Mouse (Mus musculus): ENCODE data around the gene Erich3.

Gene Erich3

DNA sequence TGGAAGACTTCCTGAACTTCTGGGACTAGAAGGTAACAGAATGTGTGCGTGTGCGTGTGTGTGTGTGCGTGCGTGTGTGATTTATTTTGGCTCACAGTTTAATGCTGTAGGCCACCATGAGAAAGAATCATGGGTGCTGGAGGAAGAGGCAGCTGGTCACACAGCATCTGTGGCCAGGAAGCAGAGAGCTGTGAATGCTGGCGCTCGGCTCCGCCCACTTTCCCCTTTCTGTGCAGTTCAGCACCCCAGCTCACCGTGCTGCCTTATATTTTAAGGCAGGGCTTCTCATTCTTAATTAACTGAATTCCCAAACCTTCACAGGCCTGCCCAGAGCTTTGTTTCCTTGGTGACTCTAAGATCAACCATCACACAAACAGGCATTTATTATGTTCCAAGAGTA, 9.7 kb downstream of the Erich3 start:
- no peak for DNase-seq (ENCODE audit: low read depth)

DNA sequence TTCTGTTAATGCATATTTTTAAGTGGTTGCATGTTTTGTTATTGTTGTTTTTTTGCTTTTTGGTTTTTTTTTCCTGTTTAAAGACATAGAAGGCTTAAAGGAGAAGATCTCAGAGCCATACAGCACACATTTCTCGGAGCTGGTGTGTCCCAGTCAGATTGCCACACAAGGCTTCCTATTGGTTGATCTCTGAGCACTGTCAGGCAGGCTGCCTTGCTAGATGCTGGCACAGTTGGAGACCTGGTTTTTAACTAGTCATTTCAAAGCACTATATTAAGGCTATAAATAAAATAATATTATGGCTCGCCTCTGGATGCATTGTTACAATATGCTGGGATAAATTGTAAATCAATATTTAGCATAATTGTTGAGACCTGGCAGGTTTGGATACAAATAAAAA, 18.9 kb downstream of the Erich3 start:
- no peak for DNase-seq (ENCODE audit: low read depth)

DNA sequence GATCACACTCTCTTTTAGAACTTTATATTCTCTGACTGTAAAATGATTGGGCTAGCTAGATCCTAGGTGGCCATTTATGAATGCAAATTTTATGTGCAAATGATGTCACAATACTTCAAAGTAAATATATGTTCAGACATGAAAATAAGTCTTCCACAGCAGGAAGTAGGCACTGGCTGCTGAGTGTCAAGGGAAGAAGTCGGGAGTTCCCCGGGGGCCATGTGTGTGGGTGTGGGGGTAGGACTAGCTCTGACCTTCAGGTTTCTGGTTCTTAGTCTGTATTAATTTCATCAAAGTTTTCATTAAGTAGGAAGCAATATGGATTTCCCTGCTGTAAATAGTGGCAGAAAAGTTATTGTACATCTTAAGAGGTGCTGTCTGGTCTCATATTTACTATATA, 20.0 kb downstream of the Erich3 start:
- no peak for DNase-seq (ENCODE audit: low read depth)

DNA sequence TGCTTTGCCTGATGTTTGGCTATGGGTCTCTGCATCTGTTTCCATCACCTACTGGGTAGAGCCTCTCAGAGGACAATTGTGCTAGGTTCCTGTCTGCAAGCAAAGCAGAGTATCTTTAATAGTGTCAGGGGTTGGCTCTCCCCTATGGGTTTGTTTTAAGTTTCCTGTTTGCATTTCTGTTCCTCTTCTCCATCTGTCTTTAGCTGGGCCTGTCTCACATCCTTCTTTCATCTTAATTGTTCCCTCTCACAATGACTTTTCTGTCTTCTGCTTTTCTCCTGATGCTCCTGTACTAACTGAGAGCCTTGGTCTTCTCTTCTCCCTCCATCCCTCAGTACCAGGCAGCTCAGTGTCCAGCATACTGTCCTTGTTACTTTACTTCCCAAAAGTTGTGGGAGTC, 26.6 kb downstream of the Erich3 start:
- no peak for DNase-seq (ENCODE audit: low read depth)

GRCm38 (mm10) chr3:154691897-154692571, 28.4 kb downstream of the Erich3 start:
- no peak for DNase-seq (ENCODE audit: low read depth)

GRCm38 (mm10) chr3:154692572-154692922, 28.9 kb downstream of the Erich3 start:
- DNase-seq (ENCODE audit: low read depth), result no peak

GRCm38 (mm10) chr3:154693902-154694301, 30.2 kb downstream of the Erich3 start:
- no peak for DNase-seq (ENCODE audit: low read depth)

DNA sequence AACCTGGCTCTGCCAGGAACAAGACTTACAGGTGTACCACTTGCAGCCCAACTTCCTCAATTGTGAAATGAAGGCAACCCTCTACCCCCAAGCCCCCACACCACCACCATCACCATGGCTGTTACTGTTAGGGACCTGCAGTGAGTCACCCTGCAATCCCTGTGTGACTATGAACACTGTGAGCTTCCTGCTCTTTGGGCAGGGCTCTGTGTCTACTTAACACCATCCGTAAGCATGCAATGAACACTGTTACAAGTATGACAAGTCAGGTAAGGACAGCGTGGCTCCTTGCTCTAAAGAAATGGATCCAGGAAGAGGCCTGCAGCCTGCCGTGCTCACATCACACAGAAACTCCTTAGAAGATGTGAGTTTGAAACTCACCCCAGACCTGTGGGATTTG, 33.0 kb downstream of the Erich3 start:
- DNase-seq (ENCODE audit: low read depth), result no peak

DNA sequence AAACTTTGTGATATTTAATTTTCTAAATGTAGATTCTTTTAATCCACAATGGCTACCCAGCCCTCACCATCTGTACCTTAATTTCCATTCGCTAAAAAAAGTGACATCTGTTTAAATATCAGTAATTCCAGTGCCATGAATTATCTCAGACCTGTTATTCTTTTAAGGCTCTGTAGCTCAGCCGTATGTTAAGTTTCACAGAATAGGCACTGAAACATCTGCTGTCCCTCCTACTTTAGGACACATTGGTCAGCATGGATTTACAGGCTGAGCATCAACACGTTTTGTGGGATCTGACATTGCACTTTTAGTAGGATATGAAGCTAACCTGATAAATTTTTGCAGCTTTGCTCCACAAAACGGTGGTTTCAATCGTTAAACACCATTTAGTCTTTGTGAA, 35.2 kb downstream of the Erich3 start:
- no peak for DNase-seq (ENCODE audit: low read depth)

- DNase-seq (ENCODE audit: low read depth), result no peak
Observed at GRCm38 (mm10) chr3:154700296-154700695, 36.6 kb downstream of the Erich3 start.

DNA sequence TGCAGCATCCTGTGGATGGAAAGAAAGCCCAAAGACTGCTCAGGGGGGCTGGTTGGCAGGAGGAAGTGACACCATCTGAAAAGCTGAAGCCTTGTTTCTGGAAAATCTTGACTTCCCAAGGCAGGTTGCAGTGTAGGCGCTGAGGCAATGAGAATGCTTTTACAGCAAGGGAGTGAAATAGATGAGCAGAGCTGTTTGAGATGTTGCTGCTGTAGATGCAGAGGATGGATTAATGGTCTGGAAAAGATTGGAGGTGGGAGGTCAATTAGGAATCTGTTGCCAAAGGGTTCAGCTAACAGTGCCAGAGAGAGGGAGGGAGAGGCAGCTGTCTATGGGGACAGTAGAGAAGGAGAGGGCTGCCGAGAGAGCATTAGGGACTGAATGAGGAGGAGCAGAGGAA, 37.1 kb downstream of the Erich3 start:
- DNase-seq (ENCODE audit: low read depth), result no peak

- DNase-seq (ENCODE audit: low read depth), result no peak
Observed at GRCm38 (mm10) chr3:154704755-154705154, 41.1 kb downstream of the Erich3 start.

DNA sequence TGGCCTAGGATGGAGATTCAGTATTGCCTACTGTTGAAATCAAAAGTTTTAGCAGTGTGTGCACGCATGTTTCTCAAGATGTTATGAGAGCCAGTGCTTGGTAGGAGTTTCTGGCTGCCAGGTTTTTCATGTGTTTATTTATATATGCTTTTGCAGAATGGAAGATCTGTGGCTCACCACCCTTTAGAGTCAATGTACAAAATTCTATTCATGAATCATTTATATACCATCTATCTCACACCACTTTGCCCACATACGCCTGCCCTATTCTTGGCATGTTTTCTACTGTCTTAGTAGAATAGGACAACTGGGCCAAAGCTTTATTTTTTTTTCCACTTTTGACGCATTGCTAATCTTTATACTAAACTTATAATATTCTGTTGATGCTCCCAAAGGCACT, 44.5 kb downstream of the Erich3 start:
- DNase-seq (ENCODE audit: low read depth), result no peak

GRCm38 (mm10) chr3:154723198-154723597, 59.5 kb downstream of the Erich3 start:
- no peak for DNase-seq (ENCODE audit: low read depth)

- no peak for DNase-seq (ENCODE audit: low read depth)
Observed at GRCm38 (mm10) chr3:154731431-154731830, 67.8 kb downstream of the Erich3 start.

GRCm38 (mm10) chr3:154741496-154741895, 77.8 kb downstream of the Erich3 start:
- no peak for DNase-seq (ENCODE audit: low read depth)

- no peak for DNase-seq (ENCODE audit: low read depth)
Observed at GRCm38 (mm10) chr3:154742927-154743326, 79.3 kb downstream of the Erich3 start.

DNA sequence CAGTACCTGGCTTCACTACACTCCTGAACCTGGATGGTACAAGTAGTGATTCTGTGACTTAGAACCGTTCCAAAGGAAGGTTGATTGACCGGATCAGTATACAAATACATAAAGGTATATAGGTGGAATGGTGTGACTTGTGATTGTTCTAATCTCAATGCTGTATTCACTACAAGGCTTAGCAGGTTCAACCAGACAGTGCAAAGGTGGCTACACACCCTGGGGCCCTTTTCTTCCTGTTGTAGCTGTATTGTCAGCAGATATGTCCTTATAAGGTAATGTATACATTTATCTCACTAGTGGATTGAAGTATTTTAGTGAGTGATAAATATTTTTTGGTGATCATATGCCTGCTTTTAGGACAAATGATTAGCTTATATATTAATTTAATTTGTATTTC, 80.7 kb downstream of the Erich3 start:
- DNase-seq (ENCODE audit: low read depth), result no peak

DNA sequence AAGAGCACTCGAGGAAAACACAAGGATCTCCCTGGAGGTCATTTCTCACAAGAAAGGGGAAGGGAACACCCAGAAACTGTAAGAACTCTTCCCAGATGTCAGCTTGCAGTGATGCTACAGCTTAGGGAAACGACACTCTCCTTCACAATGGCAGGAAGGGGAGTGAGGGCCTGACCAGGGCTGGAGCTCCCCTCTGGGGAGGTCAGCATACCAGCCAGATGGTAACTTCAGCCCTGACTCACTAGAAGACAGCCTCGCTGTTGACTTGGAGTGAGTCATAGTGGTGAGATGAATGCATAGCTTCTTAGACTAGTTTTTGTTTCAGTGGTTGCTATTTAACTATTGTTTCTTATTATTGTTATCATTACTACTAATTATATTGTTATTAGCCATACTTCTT, 90.8 kb downstream of the Erich3 start:
- no peak for DNase-seq (ENCODE audit: low read depth)

- DNase-seq (ENCODE audit: low read depth), result no peak
Observed at GRCm38 (mm10) chr3:154755225-154755624, 91.6 kb downstream of the Erich3 start.

DNA sequence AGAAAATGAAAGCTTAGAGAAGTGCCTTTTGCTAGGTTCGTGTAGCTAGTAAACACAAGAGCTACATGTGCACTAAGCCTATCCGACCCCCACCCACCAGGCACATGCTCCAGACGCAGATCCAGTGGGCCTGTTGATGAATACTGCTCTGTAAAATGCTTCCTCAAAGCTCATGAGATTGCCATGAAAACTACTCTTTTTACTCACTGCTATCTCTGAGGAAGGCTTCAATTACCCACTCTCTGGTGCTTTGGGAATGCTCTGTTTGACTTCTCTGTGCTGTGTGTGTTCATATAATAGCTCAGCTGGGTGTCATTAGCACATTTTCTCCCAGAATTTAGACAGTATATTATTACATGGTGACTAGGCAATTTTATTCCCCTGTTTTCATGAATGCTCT, 94.4 kb downstream of the Erich3 start:
- DNase-seq (ENCODE audit: low read depth), result no peak

- no peak for DNase-seq (ENCODE audit: low read depth)
Observed at GRCm38 (mm10) chr3:154761108-154761507, 97.4 kb downstream of the Erich3 start.

DNA sequence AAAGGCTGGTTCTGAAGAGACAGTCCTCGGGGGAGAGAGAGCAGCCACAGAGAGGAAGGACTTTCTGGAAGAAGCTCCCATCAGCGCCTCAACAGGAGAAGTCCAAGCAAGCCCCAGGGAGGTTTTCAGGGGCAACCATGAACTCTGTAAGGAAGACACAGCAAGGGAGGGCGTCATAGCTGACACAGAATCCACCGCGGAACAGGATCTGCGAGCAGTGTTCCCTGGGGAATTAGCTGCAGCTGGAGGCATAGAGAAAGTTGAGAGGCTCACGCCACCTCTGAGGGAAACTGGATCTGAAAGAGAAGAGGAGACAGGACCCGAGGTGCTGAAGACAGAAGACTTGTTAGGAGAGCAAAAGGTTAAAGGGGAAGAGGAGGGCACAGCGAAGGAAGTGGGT, 99.7 kb downstream of the Erich3 start:
- no peak for DNase-seq (ENCODE audit: low read depth)

DNA sequence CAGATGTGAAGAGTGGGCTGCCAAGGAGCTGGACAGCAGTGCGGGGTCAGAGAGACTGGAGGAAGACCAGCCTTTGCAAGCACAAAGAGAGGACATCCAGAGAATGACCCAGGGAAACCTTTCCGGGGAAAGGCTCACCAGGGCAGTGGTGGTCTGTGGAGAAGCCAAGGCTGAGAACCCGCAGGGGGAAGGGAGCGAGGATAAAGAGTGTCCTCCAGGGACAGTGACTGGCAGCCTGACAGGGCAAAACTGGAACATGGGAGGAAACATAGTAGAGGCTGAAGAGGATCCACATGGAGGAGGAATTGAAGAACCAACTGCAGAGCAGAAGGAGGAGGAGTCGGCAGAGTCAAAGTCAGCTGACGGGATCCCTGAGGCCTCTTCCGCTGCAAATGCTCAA, 100.5 kb downstream of the Erich3 start:
- DNase-seq (ENCODE audit: low read depth), result no peak

DNA sequence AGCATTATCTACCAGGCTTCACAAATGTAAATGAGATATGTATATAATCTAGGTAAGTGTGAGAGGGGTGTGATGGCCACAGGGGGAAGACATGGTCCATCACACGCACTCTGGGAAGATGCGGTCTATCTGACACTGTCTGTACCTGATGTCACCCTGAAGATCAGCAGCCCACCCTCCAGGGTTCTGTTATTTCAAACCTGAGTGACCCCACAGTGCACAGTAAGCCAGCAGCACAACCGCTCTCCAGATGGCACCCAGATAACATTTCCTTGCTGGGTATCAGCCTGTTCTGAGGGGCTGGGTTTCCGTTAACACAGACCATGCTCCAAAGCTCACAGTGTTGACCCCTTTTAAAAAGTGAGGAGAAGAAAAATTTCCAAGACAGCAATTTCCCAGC, 102.7 kb downstream of the Erich3 start:
- DNase-seq (ENCODE audit: low read depth), result no peak

Data from c-Kit-positive CD71-positive TER-119-negative erythroid progenitor cells, embryonic 14.5 days (primary cell).